Mouse (Mus musculus): ENCODE results near the gene Mtch2.

The Mtch2 gene

DNA sequence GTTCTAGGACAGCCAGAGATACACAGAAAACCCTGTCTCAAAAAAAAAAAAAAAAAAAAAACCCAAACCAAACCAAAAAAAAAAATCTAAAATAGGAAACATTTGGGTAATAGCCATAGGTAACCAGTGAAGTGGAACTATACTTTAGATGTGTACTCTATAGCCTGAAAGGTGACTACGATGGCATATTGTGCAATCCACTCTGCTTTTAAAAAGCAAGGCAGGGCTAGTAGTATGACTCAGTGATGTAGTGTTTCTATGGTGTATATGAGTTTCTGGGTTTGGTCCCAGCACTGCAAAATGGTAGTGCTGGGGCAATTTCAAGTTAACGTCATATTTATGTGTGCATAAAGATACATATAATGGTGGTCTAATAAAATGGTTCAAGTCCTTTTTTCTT is 59.8 kb downstream of the Mtch2 start:
- DNase-seq (ENCODE audit: low spot score) = no peak

DNA sequence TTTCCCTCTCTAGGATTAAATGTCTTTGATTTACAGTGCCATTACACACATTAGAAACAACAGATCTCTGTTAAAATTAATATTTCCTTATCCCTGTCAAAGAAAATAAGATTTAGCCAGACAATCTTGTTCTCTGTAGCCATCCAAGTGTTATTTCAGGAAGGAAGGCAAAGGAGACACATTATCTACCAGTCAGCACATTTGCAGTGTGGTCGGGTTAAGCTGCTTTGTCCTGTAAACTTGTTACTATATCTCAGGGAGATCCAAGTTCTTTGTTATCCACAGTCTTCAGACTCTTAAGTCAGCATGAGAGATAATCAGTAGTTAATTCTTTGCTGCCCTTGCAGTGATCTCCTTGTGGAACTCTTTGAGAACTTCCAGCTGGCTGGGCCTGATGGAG is 63.9 kb downstream of the Mtch2 start:
- no peak for DNase-seq (ENCODE audit: low spot score)

GRCm38 (mm10) chr2:90911668-90912067 is 64.7 kb downstream of the Mtch2 start:
- no peak for DNase-seq (ENCODE audit: low spot score)

DNA sequence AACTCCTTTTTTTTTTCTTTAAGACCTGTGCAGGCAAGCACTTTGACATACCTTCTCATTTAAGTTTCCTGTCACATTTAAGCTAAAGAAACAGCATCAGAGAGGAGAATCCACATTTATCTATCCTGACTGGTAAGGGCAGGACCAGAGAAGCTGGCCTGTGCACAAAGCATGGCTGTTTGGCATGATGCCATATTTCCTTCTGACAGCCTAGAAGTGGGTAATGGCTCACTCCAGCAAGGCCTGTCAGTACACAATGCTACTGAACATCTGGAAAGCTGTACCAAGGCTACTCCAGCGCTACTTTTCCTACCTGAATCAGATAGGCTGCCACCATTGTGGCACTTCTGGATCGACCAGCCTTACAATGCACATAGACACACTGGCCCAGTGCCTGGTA is 66.7 kb downstream of the Mtch2 start:
- no peak for DNase-seq (ENCODE audit: low spot score)

DNA sequence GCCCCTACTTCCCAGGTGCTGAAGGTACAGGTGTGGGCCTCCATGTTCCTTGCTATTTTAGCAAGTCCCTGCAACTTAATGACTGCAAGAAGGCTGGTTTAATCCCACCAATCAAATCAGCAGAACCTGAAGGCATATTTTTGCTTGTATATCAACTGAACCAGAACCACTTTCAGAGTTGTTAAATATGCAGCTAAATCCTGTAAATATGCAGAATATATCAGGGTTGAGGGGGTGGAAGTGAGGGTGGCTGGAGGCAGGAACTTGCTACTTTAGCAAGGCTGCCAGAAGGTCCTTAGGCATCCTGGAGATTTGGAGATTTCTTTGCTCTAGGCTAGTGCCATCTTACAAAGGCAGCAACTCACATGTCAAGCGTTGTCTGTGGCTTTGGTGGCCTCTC is 68.6 kb downstream of the Mtch2 start:
- DNase-seq (ENCODE audit: low spot score) = no peak
